Mouse (Mus musculus): ENCODE measurements around the gene Chpf2. TPM values are rescaled to one million over a fixed set of nuclear protein-coding genes. Genes with fewer than 3 reads are reported as not detected.
A peak's percentile ranks its signal among the peaks of the same experiment; 100 is the strongest.
"Not testable (repeated sequence)": the region's sequence is repeated elsewhere in the genome, so short reads cannot be mapped to it uniquely, and the experiment has no call there.

Chpf2 gene
- 52.0 TPM for polyA plus RNA-seq (2021)

- no peak for TF ChIP-seq CTCF (IDR thresholded peaks at IDR 0.05)
- in situ Hi-C loops (cut with MboI; ENCODE audit: low pct_unique_long_range_greater_than_20kb): no loop called here
- POLR2A ChIA-PET: interaction anchor here (0.7 to 1.5 kb wide), 6 partner anchors 10 to 161 kb away, joined by 3 to 5 read pairs (median 4); partner anchors contain the start of gene Abcf2
- no peaks in the 10 kb centered on the region for H3K27me3 ChIP-seq
- ATAC-seq: peak; percentile 67
- no peak for DNase-seq (ENCODE audit: low read depth, low spot score)
- CTCF ChIA-PET: interaction anchor here (7.2 kb wide), 1 partner anchor 9 kb away, joined by 49 read pairs; no protein-coding TSS in a partner anchor
These were observed at the start of gene Chpf2 for GRCm38 (mm10) chr5:24586547-24587199. Chpf2 (plus strand) TSS chr5:24586741.

- in situ Hi-C loops (cut with MboI; ENCODE audit: low pct_unique_long_range_greater_than_20kb): no loop called here
These were observed 48.9 kb upstream of the Chpf2 start for GRCm38 (mm10) chr5:24537618-24538017.

GRCm38 (mm10) chr5:24539571-24540296 lies 46.8 kb upstream of the Chpf2 start:
- no peak for DNase-seq (ENCODE audit: low read depth, low spot score)
- POLR2A ChIA-PET: interaction anchor here (1.3 kb wide), 1 partner anchor 38 kb away, joined by 3 read pairs; the partner anchor contains the start of gene Abcf2
- in situ Hi-C loops (cut with MboI; ENCODE audit: low pct_unique_long_range_greater_than_20kb): no loop called here
- peaks cover 3% of the 10 kb centered on the region for H3K27me3 ChIP-seq
- ATAC-seq: no peak
- no peak for TF ChIP-seq CTCF (IDR thresholded peaks at IDR 0.05)
- CTCF ChIA-PET: interaction anchor here (2.1 kb wide), 2 partner anchors 9 to 29 kb away, joined by 5 to 10 read pairs; no protein-coding TSS in a partner anchor

More at GRCm38 (mm10) chr5:24537618-24538017, 48.9 kb upstream of the Chpf2 start:
- ATAC-seq (no peak), DNase-seq (ENCODE audit: low read depth, low spot score) (no peak)
- H3K27me3 ChIP-seq: no peaks in the 10 kb centered on the region
- no peak for TF ChIP-seq CTCF (IDR thresholded peaks at IDR 0.05)
- ChIA-PET POLR2A (interaction anchor here (1.1 kb wide), 1 partner anchor 36 kb away, joined by 3 read pairs; no protein-coding TSS in a partner anchor), CTCF (no interaction called here)

GRCm38 (mm10) chr5:24540387-24541143 lies 46.0 kb upstream of the Chpf2 start, which contains the start of gene Asb10:
Asb10 (minus strand) TSS chr5:24540978.
- no peak for ATAC-seq
- peaks cover 3% of the 10 kb centered on the region for H3K27me3 ChIP-seq
- TF ChIP-seq CTCF (IDR thresholded peaks at IDR 0.05): no peak
- ChIA-PET POLR2A (interaction anchor here (1.3 kb wide), 1 partner anchor 37 kb away, joined by 3 read pairs; the partner anchor contains the start of gene Abcf2), CTCF (interaction anchor here (1.0 to 2.1 kb wide), 4 partner anchors 10 to 30 kb away, joined by 4 to 10 read pairs (median 6); no protein-coding TSS in a partner anchor)
- no peak for DNase-seq (ENCODE audit: low read depth, low spot score)
- in situ Hi-C loops (cut with MboI; ENCODE audit: low pct_unique_long_range_greater_than_20kb): no loop called here

- POLR2A ChIA-PET: interaction anchor here (1.3 kb wide), 1 partner anchor 36 kb away, joined by 3 read pairs; the partner anchor contains the start of gene Abcf2
- CTCF ChIA-PET: interaction anchor here (1.0 to 2.1 kb wide), 3 partner anchors 11 to 31 kb away, joined by 4 to 10 read pairs (median 6); no protein-coding TSS in a partner anchor
- TF ChIP-seq CTCF (IDR thresholded peaks at IDR 0.05): no peak
- in situ Hi-C loops (cut with MboI; ENCODE audit: low pct_unique_long_range_greater_than_20kb): no loop called here
- H3K27me3 ChIP-seq: peaks cover 3% of the 10 kb centered on the region
- ATAC-seq (no peak), DNase-seq (ENCODE audit: low read depth, low spot score) (no peak)
These were observed 45.4 kb upstream of the Chpf2 start for GRCm38 (mm10) chr5:24541144-24541569.

- no peak for DNase-seq (ENCODE audit: low read depth, low spot score)
- no peak for ATAC-seq
- CTCF ChIA-PET: interaction anchor here (1.9 kb wide), 1 partner anchor 18 kb away, joined by 4 read pairs; no protein-coding TSS in a partner anchor
- in situ Hi-C loops (cut with MboI; ENCODE audit: low pct_unique_long_range_greater_than_20kb): no loop called here
- no peak for TF ChIP-seq CTCF (IDR thresholded peaks at IDR 0.05)
- H3K27me3 ChIP-seq: peaks cover 3% of the 10 kb centered on the region
- POLR2A ChIA-PET: no interaction called here
These were observed 43.9 kb upstream of the Chpf2 start for GRCm38 (mm10) chr5:24542643-24543042.

GRCm38 (mm10) chr5:24550598-24551316 lies 35.8 kb upstream of the Chpf2 start:
- ChIA-PET POLR2A (no interaction called here), CTCF (interaction anchor here (0.8 to 1.0 kb wide), 2 partner anchors 11 to 46 kb away, joined by 3 to 4 read pairs; no protein-coding TSS in a partner anchor)
- no peak for TF ChIP-seq CTCF (IDR thresholded peaks at IDR 0.05)
- peaks cover 6% of the 10 kb centered on the region for H3K27me3 ChIP-seq
- DNase-seq (ENCODE audit: low read depth, low spot score) (no peak), ATAC-seq (no peak)
- in situ Hi-C loops (cut with MboI; ENCODE audit: low pct_unique_long_range_greater_than_20kb): no loop called here

GRCm38 (mm10) chr5:24551317-24551688 lies 35.2 kb upstream of the Chpf2 start:
- ATAC-seq: no peak
- POLR2A ChIA-PET: no interaction called here

GRCm38 (mm10) chr5:24553621-24554244 lies 32.8 kb upstream of the Chpf2 start:
- no peak for TF ChIP-seq CTCF (IDR thresholded peaks at IDR 0.05)
- ATAC-seq (no peak), DNase-seq (ENCODE audit: low read depth, low spot score) (no peak)
- CTCF ChIA-PET: no interaction called here
- peaks cover 6% of the 10 kb centered on the region for H3K27me3 ChIP-seq
- POLR2A ChIA-PET: no interaction called here
- in situ Hi-C loops (cut with MboI; ENCODE audit: low pct_unique_long_range_greater_than_20kb): no loop called here

More at GRCm38 (mm10) chr5:24551317-24551688, 35.2 kb upstream of the Chpf2 start:
- TF ChIP-seq CTCF (IDR thresholded peaks at IDR 0.05): no peak
- DNase-seq (ENCODE audit: low read depth, low spot score): no peak
- peaks cover 6% of the 10 kb centered on the region for H3K27me3 ChIP-seq
- CTCF ChIA-PET: interaction anchor here (1.0 kb wide), 1 partner anchor 46 kb away, joined by 4 read pairs; no protein-coding TSS in a partner anchor
- in situ Hi-C loops (cut with MboI; ENCODE audit: low pct_unique_long_range_greater_than_20kb): no loop called here

- in situ Hi-C loops (cut with MboI; ENCODE audit: low pct_unique_long_range_greater_than_20kb); H3K27me3 ChIP-seq; ATAC-seq; CTCF ChIA-PET; POLR2A ChIA-PET; DNase-seq (ENCODE audit: low read depth, low spot score): not testable (repeated sequence)
These were observed 31.2 kb upstream of the Chpf2 start for GRCm38 (mm10) chr5:24555335-24555734.
